Comparison of ENCODE assay signal across 12 mouse cellular contexts in genomic region chr10:9672751-9673150, GRCm38 (mm10). TPM values are rescaled to one million over a fixed set of nuclear protein-coding genes. Genes with fewer than 3 reads are reported as not detected.
DNase-seq lines count a peak whose midpoint lies in the region; ATAC-seq and TF ChIP-seq lines count a peak whose summit lies in the region.
"Had no signal": no experiment of that assay in that cellular context is flagged by ENCODE, and none has a peak within 500 bp of the region (broad histone marks: within the 10 kb centered on the region; RNA-seq: fewer than 3 reads in every experiment).

No protein-coding gene starts in this region.

- DNase-seq in neural tube, embryonic 10.5 days (ENCODE audit: extremely low spot score, low spot score), result no peak
- DNase-seq in midbrain, embryonic 11.5 days (ENCODE audit: low spot score, missing footprints), result peak; percentile 62
- no peak for DNase-seq in stomach, postnatal 0 days (ENCODE audit: low spot score)
- no peak for DNase-seq in adrenal gland, adult 8-10 months
- DNase-seq in gastrocnemius, postnatal 14 days, result no peak
- DNase-seq in cerebellum, postnatal 36 days, result no peak
- DNase-seq: heart, adult 18-20 months; left cerebral cortex, postnatal 4 days; thymus, adult 18-20 months had no signal

- H3K9me3 ChIP-seq in neural tube, embryonic 12.5 days, result no peaks in the 10 kb centered on the region
- H3K9me3 ChIP-seq in forebrain, embryonic 16.5 days (ENCODE audit: control insufficient read depth, low read length), result no peaks in the 10 kb centered on the region
- no peaks in the 10 kb centered on the region for H3K9me3 ChIP-seq in midbrain, embryonic 11.5 days (ENCODE audit: control insufficient read depth, low read length)
- no peaks in the 10 kb centered on the region for H3K9me3 ChIP-seq in stomach, postnatal 0 days (ENCODE audit: control insufficient read depth, low read length)

- peaks cover 17% of the 10 kb centered on the region for H3K4me1 ChIP-seq in neural tube, embryonic 12.5 days
- H3K4me1 ChIP-seq in forebrain, embryonic 16.5 days (replicated peaks; ENCODE audit: control insufficient read depth, insufficient read depth, low read length), result peaks cover 21% of the 10 kb centered on the region
- peaks cover 7% of the 10 kb centered on the region for H3K4me1 ChIP-seq in midbrain, embryonic 11.5 days (ENCODE audit: control insufficient read depth, insufficient read depth, low read length)
- no peaks in the 10 kb centered on the region for H3K4me1 ChIP-seq in stomach, postnatal 0 days (replicated peaks; ENCODE audit: control insufficient read depth, insufficient read depth)

- peak overlapping the region; percentile 97 for H3K4me2 ChIP-seq in neural tube, embryonic 12.5 days (replicated peaks)
- H3K4me2 ChIP-seq in forebrain, embryonic 16.5 days (ENCODE audit: low read length), result peak overlapping the region; percentile 96
- peak overlapping the region; percentile 88; the same call in 1 of the 2 replicates for H3K4me2 ChIP-seq in midbrain, embryonic 11.5 days
- peak overlapping the region; percentile 82 for H3K4me2 ChIP-seq in stomach, postnatal 0 days (replicated peaks; ENCODE audit: low read depth)

- intact Hi-C loops in gastrocnemius, postnatal 14 days (cut with DNase I; ENCODE audit: low total_unique reads), result no loop called here

- H3K9ac ChIP-seq in neural tube, embryonic 12.5 days, result no peak overlapping the region
- no peak overlapping the region for H3K9ac ChIP-seq in forebrain, embryonic 16.5 days (replicated peaks; ENCODE audit: low read depth, low read length)
- H3K9ac ChIP-seq in midbrain, embryonic 11.5 days (ENCODE audit: low read length), result no peak overlapping the region
- H3K9ac ChIP-seq in stomach, postnatal 0 days (ENCODE audit: low read length), result no peak overlapping the region

- peaks cover 16% of the 10 kb centered on the region for H3K27me3 ChIP-seq in neural tube, embryonic 12.5 days (replicated peaks)
- H3K27me3 ChIP-seq in forebrain, embryonic 16.5 days (replicated peaks; ENCODE audit: control insufficient read depth, insufficient read depth, low read length), result peaks cover 7% of the 10 kb centered on the region
- H3K27me3 ChIP-seq in midbrain, embryonic 11.5 days (ENCODE audit: control insufficient read depth, insufficient read depth, low read length), result peaks cover 18% of the 10 kb centered on the region
- H3K27me3 ChIP-seq in stomach, postnatal 0 days (ENCODE audit: control insufficient read depth, insufficient read depth, low read length), result no peaks in the 10 kb centered on the region

- H3K27ac ChIP-seq in neural tube, embryonic 12.5 days, result no peak overlapping the region
- H3K27ac ChIP-seq in forebrain, embryonic 16.5 days (ENCODE audit: low read length), result no peak overlapping the region
- no peak overlapping the region for H3K27ac ChIP-seq in midbrain, embryonic 11.5 days (ENCODE audit: low read depth, low read length)
- H3K27ac ChIP-seq in stomach, postnatal 0 days (replicated peaks), result no peak overlapping the region
- H3K27ac ChIP-seq: macrophage had no signal

- H3K36me3 ChIP-seq in neural tube, embryonic 12.5 days, result no peaks in the 10 kb centered on the region
- no peaks in the 10 kb centered on the region for H3K36me3 ChIP-seq in forebrain, embryonic 16.5 days (ENCODE audit: control insufficient read depth, insufficient read depth)
- no peaks in the 10 kb centered on the region for H3K36me3 ChIP-seq in midbrain, embryonic 11.5 days (ENCODE audit: control insufficient read depth, insufficient read depth, low read length)
- no peaks in the 10 kb centered on the region for H3K36me3 ChIP-seq in stomach, postnatal 0 days (ENCODE audit: control insufficient read depth, insufficient read depth, low read length)

- TF ChIP-seq CTCF in stomach, postnatal 0 days (IDR thresholded peaks at IDR 0.05; ENCODE audit: low read depth), result no peak

- H3K4me3 ChIP-seq in neural tube, embryonic 12.5 days, result no peak overlapping the region
- H3K4me3 ChIP-seq in forebrain, embryonic 16.5 days (replicated peaks; ENCODE audit: low read length), result no peak overlapping the region
- H3K4me3 ChIP-seq in midbrain, embryonic 11.5 days (ENCODE audit: low read depth, low read length), result peak overlapping the region; percentile 67
- H3K4me3 ChIP-seq in stomach, postnatal 0 days (ENCODE audit: low read depth, low read length), result no peak overlapping the region

- TF ChIP-seq EP300 in stomach, postnatal 0 days (optimal IDR thresholded peaks at IDR 0.05), result no peak

- ATAC-seq in neural tube, embryonic 12.5 days (ENCODE audit: low FRiP score, low read depth), result no peak
- no peak for ATAC-seq in forebrain, embryonic 16.5 days
- ATAC-seq in midbrain, embryonic 11.5 days (ENCODE audit: low FRiP score), result no peak
- no peak for ATAC-seq in stomach, postnatal 0 days (ENCODE audit: low FRiP score, low TSS enrichment)

- WGBS in neural tube, embryonic 12.5 days, result 86% methylated on average over 5 of the region's 5 CpGs
- 90% methylated on average over 5 of the region's 5 CpGs for WGBS in forebrain, embryonic 16.5 days
- WGBS in midbrain, embryonic 11.5 days, result 85% methylated on average over 5 of the region's 5 CpGs
- WGBS in stomach, postnatal 0 days, result 93% methylated on average over 5 of the region's 5 CpGs

RNA-seq across cellular contexts. Expression of gene Samd5, which starts 2.3 kb away (rescaled TPM):
- 5.4 and 5.9 TPM in 2 replicates for polyA plus RNA-seq in neural tube, embryonic 12.5 days (2016; fragmentation: Nextera tagmentation; extraction: Ambion mirVana)
- polyA plus RNA-seq in forebrain, embryonic 16.5 days (2015; fragmentation: Nextera tagmentation; extraction: Ambion mirVana), result 3.4 and 4.1 TPM in 2 replicates
- 8.0 and 8.4 TPM in 2 replicates for polyA plus RNA-seq in midbrain, embryonic 11.5 days (2014; fragmentation: Nextera tagmentation; extraction: Ambion mirVana)
- polyA plus RNA-seq in stomach, postnatal 0 days (2015; fragmentation: Nextera tagmentation; extraction: Ambion mirVana), result 4.6 and 4.7 TPM in 2 replicates
- 10 to 100 TPM in 2 of 4 experiments, 1 to 10 TPM in 2; 2.5 to 16.0 (median 6.7) TPM for total RNA-seq in adrenal gland, adult 8-10 months (2022)
- 1 to 10 TPM; 1.6 to 4.3 TPM for total RNA-seq in gastrocnemius, postnatal 14 days (2021)
